Mouse (Mus musculus): ENCODE results near the gene Lamtor5.
A peak's percentile ranks its signal among the peaks of the same experiment; 100 is the strongest.
"Not testable (repeated sequence)": the region's sequence is repeated elsewhere in the genome, so short reads cannot be mapped to it uniquely, and the experiment has no call there.

The Lamtor5 gene

GRCm38 (mm10) chr3:107272433-107272832 is 6.2 kb upstream of the Lamtor5 start:
- no peak for DNase-seq (ENCODE audit: low spot score in 2 of 2)

GRCm38 (mm10) chr3:107273820-107274219 is 4.8 kb upstream of the Lamtor5 start:
- peak; percentile 24 to 33 for DNase-seq (ENCODE audit: low spot score in 2 of 2)

GRCm38 (mm10) chr3:107275351-107275750 is 3.3 kb upstream of the Lamtor5 start:
- no peak for DNase-seq (ENCODE audit: low spot score in 2 of 2)

GRCm38 (mm10) chr3:107275996-107276395 is 2.7 kb upstream of the Lamtor5 start:
- DNase-seq (ENCODE audit: low spot score in 2 of 2): no peak

GRCm38 (mm10) chr3:107276626-107277025 is 2.0 kb upstream of the Lamtor5 start:
- DNase-seq (ENCODE audit: low spot score in 2 of 2): no peak

- DNase-seq (ENCODE audit: low spot score in 2 of 2): no peak
Measured at GRCm38 (mm10) chr3:107286123-107286522, 7.5 kb downstream of the Lamtor5 start.

GRCm38 (mm10) chr3:107287346-107287745 is 8.7 kb downstream of the Lamtor5 start:
- no peak for DNase-seq (ENCODE audit: low spot score in 2 of 2)

- peak in 1 of 2 experiments; percentile 18 for DNase-seq (ENCODE audit: low spot score in 2 of 2)
Measured at GRCm38 (mm10) chr3:107290764-107291381, 12.2 kb downstream of the Lamtor5 start, which contains the start of gene Slc16a4. Gene Slc16a4, plus strand, starts transcription at chr3:107291230.

GRCm38 (mm10) chr3:107295672-107296360 is 17.2 kb downstream of the Lamtor5 start:
- no peak for DNase-seq (ENCODE audit: low spot score in 2 of 2)

- not testable (repeated sequence) for DNase-seq (ENCODE audit: low spot score in 2 of 2)
Measured at GRCm38 (mm10) chr3:107296917-107297316, 18.3 kb downstream of the Lamtor5 start.

GRCm38 (mm10) chr3:107317338-107317737 is 38.7 kb downstream of the Lamtor5 start:
- DNase-seq (ENCODE audit: low spot score in 2 of 2): no peak

GRCm38 (mm10) chr3:107321141-107321540 is 42.5 kb downstream of the Lamtor5 start:
- no peak for DNase-seq (ENCODE audit: low spot score in 2 of 2)

GRCm38 (mm10) chr3:107321776-107322175 is 43.1 kb downstream of the Lamtor5 start:
- no peak for DNase-seq (ENCODE audit: low spot score in 2 of 2)

- no peak for DNase-seq (ENCODE audit: low spot score in 2 of 2)
Measured at GRCm38 (mm10) chr3:107326442-107326841, 47.8 kb downstream of the Lamtor5 start.

GRCm38 (mm10) chr3:107330503-107331424 is 52.1 kb downstream of the Lamtor5 start:
- DNase-seq (ENCODE audit: low spot score in 2 of 2): no peak

GRCm38 (mm10) chr3:107331746-107332126 is 53.1 kb downstream of the Lamtor5 start:
- DNase-seq (ENCODE audit: low spot score in 2 of 2): no peak

GRCm38 (mm10) chr3:107332127-107332959 is 53.7 kb downstream of the Lamtor5 start:
- DNase-seq (ENCODE audit: low spot score in 2 of 2): peak in 1 of 2 experiments; percentile 21

- DNase-seq (ENCODE audit: low spot score in 2 of 2): peak; percentile 83 to 95
Measured at GRCm38 (mm10) chr3:107332960-107333380, 54.3 kb downstream of the Lamtor5 start.
